Mouse (Mus musculus) neutrophil, adult 5-6 weeks (primary cell): Measurements from ENCODE around the gene Ccdc174. TPM values are rescaled to one million over a fixed set of nuclear protein-coding genes. Genes with fewer than 3 reads are reported as not detected.
"Not testable (repeated sequence)": the region's sequence is repeated elsewhere in the genome, so short reads cannot be mapped to it uniquely, and the experiment has no call there.

Source experiments
- ATAC-seq: fragments of 151-379, 151-347 bp; 2 replicates; pipeline ENCODE4 v1.8.0; 2017; ENCODE audit warnings: mild to moderate bottlenecking, moderate TSS enrichment; ENCODE audit not compliant: insufficient number of reproducible peaks, poor library complexity, low FRiP score, severe bottlenecking; ENCODE audit errors: extremely low read depth
- total RNA-seq: library from RNA; stranded (forward); fragments of 200-1000 nt; gene quantifications from 2 replicates; pipeline ENCODE4 v1.2.3, GENCODE M21; 2017

Gene Ccdc174
- total RNA-seq, 1 experiment from 2014 or later: 86.0 TPM

DNA sequence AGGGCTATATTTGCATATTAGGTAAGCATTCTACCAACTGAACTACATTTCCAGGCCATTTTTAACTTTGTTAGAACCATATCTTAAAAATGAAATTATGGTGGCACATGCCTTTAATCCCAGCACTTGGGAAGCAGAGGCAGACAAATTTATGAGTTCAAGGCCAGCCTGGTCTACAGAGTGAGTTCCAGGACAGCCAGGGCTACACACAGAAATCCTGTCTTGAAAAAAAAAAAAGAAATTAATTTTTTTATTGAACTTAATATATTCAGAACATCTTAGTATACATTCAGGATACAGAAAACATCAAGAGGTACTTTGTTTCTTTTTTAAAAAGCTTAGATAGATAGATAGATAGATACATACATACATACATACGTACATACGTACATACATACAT is 24.7 kb downstream of the Ccdc174 start, which contains the start of gene 4930590J08Rik:
4930590J08Rik (plus strand) TSS at position 301 of the 400 bp plus-strand sequence.
- ATAC-seq: not testable (repeated sequence)

DNA sequence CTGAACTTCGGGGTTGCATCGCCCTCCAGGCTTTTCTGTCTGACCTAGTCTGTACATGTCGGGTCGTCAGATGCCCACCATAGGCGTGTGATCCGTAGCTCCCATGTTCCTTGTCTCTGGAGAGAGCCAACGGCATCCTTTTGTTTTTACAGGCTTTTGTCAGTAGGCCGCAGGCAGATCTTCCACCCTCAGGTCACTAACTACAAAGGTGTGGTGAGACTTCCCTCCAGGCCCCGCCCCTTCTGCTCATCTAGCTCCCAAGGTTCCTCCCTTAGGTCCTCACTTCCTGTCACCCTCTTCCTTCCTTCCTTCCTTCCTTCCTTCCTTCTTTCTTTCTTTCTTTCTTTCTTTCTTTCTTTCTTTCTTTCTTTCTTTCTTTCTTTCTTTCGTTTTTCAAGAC is 36.2 kb downstream of the Ccdc174 start:
- no peak for ATAC-seq

DNA sequence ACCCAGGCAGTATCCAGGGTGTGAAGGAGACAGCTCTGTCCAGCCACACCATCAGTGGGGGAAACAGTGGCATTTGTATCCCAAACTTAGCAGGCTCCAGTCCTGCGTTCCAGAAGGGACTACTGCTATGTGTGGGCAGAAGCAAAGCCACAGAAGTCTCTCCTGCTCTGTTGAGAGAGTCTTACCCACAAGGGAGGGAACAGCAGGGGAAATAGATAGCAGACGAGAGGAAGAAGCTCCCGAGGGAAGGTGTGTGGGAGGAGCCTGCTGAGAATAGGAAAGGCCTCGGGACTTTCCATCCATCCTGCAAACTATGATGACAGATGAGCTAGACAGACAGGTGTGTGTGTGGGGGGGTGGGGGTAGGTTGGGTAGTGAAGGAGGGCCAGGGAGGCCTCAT is 39.4 kb downstream of the Ccdc174 start:
- no peak for ATAC-seq

DNA sequence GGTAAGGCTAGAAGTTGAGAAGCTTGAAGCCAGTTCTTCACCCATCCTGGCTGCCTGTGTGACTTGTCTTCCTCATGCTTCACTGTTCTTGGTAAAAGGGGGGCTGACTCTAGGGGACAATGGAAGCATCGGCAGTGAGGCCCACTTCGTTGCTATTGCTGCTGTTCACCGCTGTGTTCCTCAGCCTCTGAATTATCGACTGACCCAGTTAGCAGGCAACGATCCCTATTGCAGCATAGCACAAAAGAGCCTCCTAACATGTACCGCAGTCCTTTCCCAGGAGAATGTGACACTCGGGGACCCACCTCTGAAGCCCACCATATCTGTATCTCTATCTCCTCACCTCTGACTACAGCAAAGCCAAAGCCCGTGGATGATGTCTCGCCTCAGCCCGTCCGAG is 39.9 kb downstream of the Ccdc174 start:
- no peak for ATAC-seq

DNA sequence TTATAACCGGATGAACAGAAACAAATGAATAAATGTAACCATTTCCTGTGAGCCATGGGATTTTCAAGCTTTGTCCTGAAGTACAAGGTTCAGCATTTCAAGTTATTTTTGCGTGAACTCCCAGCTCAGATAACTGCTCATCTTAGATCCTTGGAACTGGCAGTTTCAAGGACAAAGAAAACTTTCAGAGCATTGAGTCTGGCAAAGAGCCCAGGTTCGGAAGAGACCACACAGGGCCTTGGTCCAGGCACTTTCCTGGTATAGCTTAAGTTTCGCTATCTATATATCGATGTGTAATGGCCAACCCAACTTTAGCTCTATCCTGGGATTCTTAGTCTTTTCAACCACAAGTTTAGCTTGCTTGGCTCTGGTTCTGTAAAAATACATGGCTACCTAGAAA is 53.4 kb downstream of the Ccdc174 start:
- no peak for ATAC-seq

DNA sequence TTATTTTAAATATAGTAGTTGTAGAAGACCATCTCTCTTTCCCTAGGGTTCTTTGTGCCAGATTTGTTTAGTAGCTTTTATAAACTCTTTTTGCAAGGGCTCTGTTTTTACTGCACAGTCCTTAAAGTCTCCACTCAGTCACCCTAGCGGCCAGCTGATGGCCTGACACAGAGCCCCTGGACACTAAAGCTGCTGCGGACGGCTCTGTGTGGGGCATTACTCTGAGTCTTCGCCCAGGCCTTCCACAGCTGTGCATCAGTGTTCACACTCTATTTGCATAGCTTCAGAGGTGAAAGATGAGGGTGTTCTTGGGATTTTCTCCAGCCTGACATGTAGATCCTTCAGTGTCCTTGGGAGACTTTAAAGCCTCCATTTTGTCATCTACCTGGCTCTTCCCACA is 60.6 kb downstream of the Ccdc174 start:
- no peak for ATAC-seq

DNA sequence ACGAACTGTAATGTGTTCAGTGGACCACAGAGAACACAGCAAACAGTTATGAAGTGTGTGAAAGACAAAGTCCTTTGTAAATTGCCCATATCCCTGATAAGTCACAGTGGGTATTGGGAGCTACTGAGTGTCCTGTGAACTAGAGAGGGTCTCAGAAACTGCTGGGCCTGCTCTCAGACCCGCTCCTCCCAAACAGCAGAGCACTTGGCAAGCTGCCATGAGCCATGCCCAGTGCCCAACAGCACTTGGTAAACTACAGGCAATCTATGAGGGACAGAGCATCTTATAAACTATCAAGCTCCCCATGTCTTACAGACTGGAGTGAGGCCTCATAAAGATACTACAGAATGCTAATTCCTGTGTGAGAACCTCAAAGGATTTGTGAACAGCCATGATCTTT is 70.6 kb downstream of the Ccdc174 start:
- no peak for ATAC-seq

Other genes starting within 250 kb of the Ccdc174 start
- gene Slc6a6, start 194.0 kb upstream of the Ccdc174 start, total RNA-seq: 143 and 169 TPM in 2 replicates
- gene Grip2, start 50.8 kb upstream of the Ccdc174 start, total RNA-seq: not detected in 2 replicates
- 4.7 and 4.9 TPM in 2 replicates for gene 4930590J08Rik, start 24.8 kb downstream of the Ccdc174 start, total RNA-seq
- gene Fgd5, start 100.8 kb downstream of the Ccdc174 start, total RNA-seq: 0.25 TPM in 1 of 2 replicates, not detected in the other
- gene Nr2c2, start 213.3 kb downstream of the Ccdc174 start, total RNA-seq: 69.7 and 77.7 TPM in 2 replicates